Comparison of ENCODE assay signal across 8 mouse cellular contexts in genomic region chr15:11996883-11997282, GRCm38 (mm10). TPM values are rescaled to one million over a fixed set of nuclear protein-coding genes. Genes with fewer than 3 reads are reported as not detected.
DNase-seq lines count a peak whose midpoint lies in the region; ATAC-seq lines count a peak whose summit lies in the region.

Gene Sub1 (minus strand): TSS chr15:11996983.

- no peak for ATAC-seq in midbrain, embryonic 16.5 days

- H3K36me3 ChIP-seq in midbrain, embryonic 16.5 days (ENCODE audit: control insufficient read depth, insufficient read depth, low read length) = 0 out of 2 replicates have a peak, but pooled peaks cover 5% of the 10 kb centered on the region

- no peak for DNase-seq in layer of hippocampus, adult 8-10 months (ENCODE audit: low spot score in 2 of 2)
- no peak for DNase-seq in layer of hippocampus, adult 9-11 months
- DNase-seq in heart, adult 8-10 months (ENCODE audit: low spot score) = no peak
- DNase-seq in layer of hippocampus, postnatal 36 days = no peak
- no peak for DNase-seq in cerebellum, adult 11-12 months
- DNase-seq in kidney, postnatal 4 days = no peak

- no peaks in the 10 kb centered on the region for H3K9me3 ChIP-seq in midbrain, embryonic 16.5 days (replicated peaks; ENCODE audit: control insufficient read depth, low read length, poor library complexity, severe bottlenecking)

- no peaks in the 10 kb centered on the region for H3K27me3 ChIP-seq in midbrain, embryonic 16.5 days (ENCODE audit: control insufficient read depth, insufficient read depth, low read depth, low read length)

- peak within 1 kb of the TSS; percentile 95 for H3K4me3 ChIP-seq in brown adipose tissue, adult 24 weeks (ENCODE audit: insufficient read depth, low read depth, low read length)
- peak within 1 kb of the TSS; percentile 99 for H3K4me3 ChIP-seq in midbrain, embryonic 16.5 days (ENCODE audit: low read depth, low read length)

- peak within 1 kb of the TSS; percentile 82; the same call in 1 of the 2 replicates for H3K27ac ChIP-seq in brown adipose tissue, adult 24 weeks (replicated peaks; ENCODE audit: low read depth, low read length)
- peak within 1 kb of the TSS; percentile 88 for H3K27ac ChIP-seq in midbrain, embryonic 16.5 days (ENCODE audit: low read length)

- peaks cover 2% of the 10 kb centered on the region for H3K4me1 ChIP-seq in brown adipose tissue, adult 24 weeks (ENCODE audit: control insufficient read depth, insufficient read depth, insufficient read length, low read length)
- H3K4me1 ChIP-seq in midbrain, embryonic 16.5 days (ENCODE audit: control insufficient read depth, insufficient read depth, low read length) = peaks cover 24% of the 10 kb centered on the region

- WGBS in midbrain, embryonic 16.5 days = 92% methylated on average over 7 of the region's 7 CpGs

- H3K9ac ChIP-seq in midbrain, embryonic 16.5 days (ENCODE audit: low read depth, low read length) = peak within 1 kb of the TSS; percentile 99

- peak within 1 kb of the TSS; percentile 46 for H3K4me2 ChIP-seq in midbrain, embryonic 16.5 days (ENCODE audit: low read length)

RNA-seq across cellular contexts. Expression of gene Sub1, which starts in this region (rescaled TPM):
- total RNA-seq in layer of hippocampus, adult 8-10 months (2022) = 100 to 1,000 TPM; 264 to 299 (median 284) TPM
- polyA plus RNA-seq in brown adipose tissue, adult 24 weeks (2012; ENCODE audit: insufficient read depth, insufficient read length, missing spikeins) = 220 and 238 TPM in 2 replicates
- 10 to 100 TPM; 68.9 to 91.2 (median 83.6) TPM for total RNA-seq in heart, adult 8-10 months (2022)
- 100 to 1,000 TPM; 283 to 353 TPM for total RNA-seq in layer of hippocampus, postnatal 36 days (2021)
- polyA plus RNA-seq in midbrain, embryonic 16.5 days (2015; fragmentation: Nextera tagmentation; extraction: Ambion mirVana) = 563 and 582 TPM in 2 replicates
